In the genomic region with DNA sequence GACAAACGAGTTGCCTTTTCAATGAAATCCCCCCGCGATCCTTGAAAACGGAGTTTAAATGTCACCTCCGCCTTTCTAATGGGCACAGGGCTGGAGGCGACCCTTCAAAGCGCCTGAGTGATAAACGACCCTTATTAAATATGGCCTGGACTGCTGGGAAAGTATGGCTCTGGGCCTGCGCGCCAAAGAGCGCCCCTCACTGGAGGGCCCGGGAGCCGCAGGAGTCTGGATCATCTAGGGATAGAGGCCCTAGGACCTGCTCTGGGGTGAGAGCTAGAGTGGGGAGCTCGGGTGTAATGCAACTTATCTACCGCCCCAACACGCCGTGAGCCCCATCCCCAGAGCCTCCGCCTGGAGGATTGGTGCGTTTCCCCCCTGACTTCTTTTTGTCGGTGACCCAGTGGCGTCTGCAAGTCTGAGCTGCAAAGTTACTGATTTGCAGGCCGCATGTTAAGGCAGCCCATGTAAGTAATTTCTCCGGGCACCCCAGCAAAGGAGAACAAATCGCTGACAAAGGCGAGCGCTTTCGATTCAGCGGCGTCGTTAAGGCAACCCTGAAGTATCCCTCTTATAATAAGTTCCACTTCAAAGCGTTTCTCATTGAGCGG, we compare ENCODE assay signal across 8 mouse cellular contexts. TPM values are rescaled to one million over a fixed set of nuclear protein-coding genes. Genes with fewer than 3 reads are reported as not detected.
DNase-seq lines count a peak whose midpoint lies in the region; ATAC-seq and TF ChIP-seq lines count a peak whose summit lies in the region.

No protein-coding gene starts in this region.

- no peak for TF ChIP-seq EP300 in heart, adult 2 months (IDR thresholded peaks at IDR 0.05; ENCODE audit: insufficient read depth, low read depth, low read length)

- no peak for ATAC-seq in embryonic facial prominence, embryonic 13.5 days (ENCODE audit: insufficient number of reproducible peaks, insufficient read depth, low FRiP score, low TSS enrichment, low read depth)
- peak; percentile 55 for ATAC-seq in kidney, embryonic 15.5 days (replicated peaks; ENCODE audit: low FRiP score)
- ATAC-seq in midbrain, embryonic 11.5 days (ENCODE audit: low FRiP score), result peak; percentile 75

- in situ Hi-C loops in ES-E14 (cut with MboI; ENCODE audit: low sequenced_read_pairs in 2 of 2, unreplicated experiment in 2 of 2), result no loop called here

- intact Hi-C loops in heart, adult 2 months (cut with DNase I), result no loop called here
- intact Hi-C loops in heart, postnatal 14 days (cut with DNase I), result no loop called here

- no peaks in the 10 kb centered on the region for H3K9me3 ChIP-seq in ES-E14 (ENCODE audit: control insufficient read depth, insufficient read depth, low read depth, low read length)
- no peaks in the 10 kb centered on the region for H3K9me3 ChIP-seq in embryonic facial prominence, embryonic 13.5 days
- no peaks in the 10 kb centered on the region for H3K9me3 ChIP-seq in kidney, embryonic 15.5 days (replicated peaks)
- H3K9me3 ChIP-seq in midbrain, embryonic 11.5 days (ENCODE audit: control insufficient read depth, low read length), result no peaks in the 10 kb centered on the region

- WGBS in heart, adult 2 months, result 19% methylated on average over 32 of the region's 32 CpGs
- WGBS in embryonic facial prominence, embryonic 13.5 days, result 4% methylated on average over 32 of the region's 32 CpGs
- WGBS in kidney, embryonic 15.5 days, result 3% methylated on average over 32 of the region's 32 CpGs
- WGBS in midbrain, embryonic 11.5 days, result 2% methylated on average over 32 of the region's 32 CpGs

- H3K9ac ChIP-seq in heart, adult 2 months (ENCODE audit: low read depth, low read length), result no peak overlapping the region
- H3K9ac ChIP-seq in ES-E14 (ENCODE audit: insufficient read depth, low read depth, low read length, poor library complexity, severe bottlenecking), result peak overlapping the region; percentile 16; the same call in 1 of the 2 replicates
- no peak overlapping the region for H3K9ac ChIP-seq in embryonic facial prominence, embryonic 13.5 days
- no peak overlapping the region for H3K9ac ChIP-seq in kidney, embryonic 15.5 days
- peak overlapping the region; percentile 39 for H3K9ac ChIP-seq in midbrain, embryonic 11.5 days (ENCODE audit: low read length)

- H3K79me2 ChIP-seq in heart, adult 2 months (replicated peaks; ENCODE audit: control insufficient read depth, insufficient read depth, low read length), result no peaks in the 10 kb centered on the region

- H3K36me3 ChIP-seq in heart, adult 2 months (ENCODE audit: control insufficient read depth, insufficient read depth, low read length), result no peaks in the 10 kb centered on the region
- no peaks in the 10 kb centered on the region; the same call in 1 of the 2 replicates for H3K36me3 ChIP-seq in ES-E14 (ENCODE audit: control insufficient read depth, insufficient read depth, low read length, poor library complexity, severe bottlenecking)
- H3K36me3 ChIP-seq in embryonic facial prominence, embryonic 13.5 days, result no peaks in the 10 kb centered on the region
- no peaks in the 10 kb centered on the region for H3K36me3 ChIP-seq in kidney, embryonic 15.5 days
- no peaks in the 10 kb centered on the region for H3K36me3 ChIP-seq in midbrain, embryonic 11.5 days (ENCODE audit: control insufficient read depth, insufficient read depth, low read length)

- no peak for TF ChIP-seq POLR2A in heart, adult 2 months (IDR thresholded peaks at IDR 0.05; ENCODE audit: insufficient read depth, low read depth, low read length)

- H3K4me1 ChIP-seq in heart, adult 2 months (ENCODE audit: control insufficient read depth, insufficient read depth, low read length), result no peaks in the 10 kb centered on the region
- peaks cover 2% of the 10 kb centered on the region in 2 experiments; a peak in 3 of 4 replicates for H3K4me1 ChIP-seq in ES-E14 (ENCODE audit: control insufficient read depth in 2 of 2, insufficient read depth in 2 of 2, low read length in 2 of 2, poor library complexity in 1 of 2)
- peaks cover 35% of the 10 kb centered on the region for H3K4me1 ChIP-seq in embryonic facial prominence, embryonic 13.5 days
- H3K4me1 ChIP-seq in kidney, embryonic 15.5 days, result peaks cover 26% of the 10 kb centered on the region
- peaks cover 57% of the 10 kb centered on the region for H3K4me1 ChIP-seq in midbrain, embryonic 11.5 days (ENCODE audit: control insufficient read depth, insufficient read depth, low read length)

- H3K4me2 ChIP-seq in embryonic facial prominence, embryonic 13.5 days, result peak overlapping the region; percentile 60
- H3K4me2 ChIP-seq in kidney, embryonic 15.5 days, result peak overlapping the region; percentile 55
- H3K4me2 ChIP-seq in midbrain, embryonic 11.5 days, result peak overlapping the region; percentile 41

- H3K27me3 ChIP-seq in heart, adult 2 months (ENCODE audit: control insufficient read depth, insufficient read depth, low read length), result peaks cover 17% of the 10 kb centered on the region
- peaks cover 71% of the 10 kb centered on the region for H3K27me3 ChIP-seq in embryonic facial prominence, embryonic 13.5 days
- peaks cover 86% of the 10 kb centered on the region for H3K27me3 ChIP-seq in kidney, embryonic 15.5 days
- peaks cover 45% of the 10 kb centered on the region for H3K27me3 ChIP-seq in midbrain, embryonic 11.5 days (ENCODE audit: control insufficient read depth, insufficient read depth, low read length)

- TF ChIP-seq CTCF in heart, adult 2 months (IDR thresholded peaks at IDR 0.05), result 0 out of 2 replicates have a peak, but pooled peaks have one; percentile 2

- no peak overlapping the region for H3K27ac ChIP-seq in heart, adult 2 months
- no peak overlapping the region for H3K27ac ChIP-seq in ES-E14 (ENCODE audit: insufficient read depth, low read depth, low read length, poor library complexity, severe bottlenecking)
- H3K27ac ChIP-seq in embryonic facial prominence, embryonic 13.5 days, result no peak overlapping the region
- no peak overlapping the region for H3K27ac ChIP-seq in kidney, embryonic 15.5 days
- H3K27ac ChIP-seq in midbrain, embryonic 11.5 days (ENCODE audit: low read depth, low read length), result peak overlapping the region; percentile 85

- no peak overlapping the region for H3K4me3 ChIP-seq in heart, adult 2 months
- H3K4me3 ChIP-seq in ES-E14 (ENCODE audit: insufficient read depth in 1 of 2, low read depth in 1 of 2, low read length in 2 of 2, poor library complexity in 1 of 2, severe bottlenecking in 1 of 2), result peak overlapping the region; percentile 6 to 23; a peak in 3 of 4 replicates
- peak overlapping the region; percentile 33 for H3K4me3 ChIP-seq in embryonic facial prominence, embryonic 13.5 days
- peak overlapping the region; percentile 30 for H3K4me3 ChIP-seq in kidney, embryonic 15.5 days (replicated peaks)
- H3K4me3 ChIP-seq in midbrain, embryonic 11.5 days (ENCODE audit: low read depth, low read length), result peak overlapping the region; percentile 9; the same call in 1 of the 2 replicates

- DNase-seq in heart, adult 2 months, result no peak
- DNase-seq in heart, postnatal 14 days, result no peak
- no peak for DNase-seq in ES-E14 (ENCODE audit: low read depth, low spot score)
- DNase-seq in midbrain, embryonic 11.5 days (ENCODE audit: low spot score, missing footprints), result peak; percentile 98
- DNase-seq in Muller cell, postnatal 12 days (ENCODE audit: inconsistent ontology term), result no peak
- DNase-seq in spleen, postnatal 36 days (ENCODE audit: low spot score in 2 of 2), result no peak

TF ChIP-seq in ES-E14, 5 proteins besides CTCF, POLR2A, EP300 and RAD21:
- no peak for TF ChIP-seq HCFC1 (IDR thresholded peaks at IDR 0.05; ENCODE audit: borderline replicate concordance, insufficient read depth, low read length)
- no peak for TF ChIP-seq MAFK (IDR thresholded peaks at IDR 0.05; ENCODE audit: insufficient read depth, low read depth, low read length)
- TF ChIP-seq CHD2 (IDR thresholded peaks at IDR 0.05; ENCODE audit: low read depth, low read length), result no peak
- no peak for TF ChIP-seq ZNF384 (IDR thresholded peaks at IDR 0.05; ENCODE audit: low read depth, low read length)
- TF ChIP-seq ZC3H11A (IDR thresholded peaks at IDR 0.05; ENCODE audit: borderline replicate concordance, low read depth, low read length), result no peak
TF ChIP-seq in ES-E14: peak in this region for 0.

RNA-seq across cellular contexts. Expression of gene Gm5089, which starts 2.6 kb away (rescaled TPM):
- not detected for total RNA-seq in heart, adult 2 months (2021)
- polyA plus RNA-seq in heart, adult 2 months (2012; rRNA removed), result not detected in 2 replicates
- not detected for total RNA-seq in heart, postnatal 14 days (2021)
- 0.21 and 0.31 TPM in 2 replicates for total RNA-seq in ES-E14 (2012; rRNA removed)
- 0.22 and 0.59 TPM in 2 replicates for polyA plus RNA-seq in embryonic facial prominence, embryonic 13.5 days (2015; fragmentation: Nextera tagmentation; extraction: Ambion mirVana)
- 0.10 TPM in 1 of 2 replicates, not detected in the other for polyA plus RNA-seq in kidney, embryonic 15.5 days (2015; fragmentation: Nextera tagmentation; extraction: Ambion mirVana)
- 0.62 and 0.64 TPM in 2 replicates for polyA plus RNA-seq in midbrain, embryonic 11.5 days (2014; fragmentation: Nextera tagmentation; extraction: Ambion mirVana)

RNA-seq across cellular contexts. Expression of gene Zic5, which starts 12.0 kb away (rescaled TPM):
- total RNA-seq in heart, adult 2 months (2021), result not detected
- polyA plus RNA-seq in heart, adult 2 months (2012; rRNA removed), result not detected in 2 replicates
- total RNA-seq in heart, postnatal 14 days (2021), result not detected
- total RNA-seq in ES-E14 (2012; rRNA removed), result 15.2 and 29.7 TPM in 2 replicates
- polyA plus RNA-seq in embryonic facial prominence, embryonic 13.5 days (2015; fragmentation: Nextera tagmentation; extraction: Ambion mirVana), result 0.20 and 0.22 TPM in 2 replicates
- polyA plus RNA-seq in kidney, embryonic 15.5 days (2015; fragmentation: Nextera tagmentation; extraction: Ambion mirVana), result 0.13 TPM in 1 of 2 replicates, not detected in the other
- 14.6 and 15.8 TPM in 2 replicates for polyA plus RNA-seq in midbrain, embryonic 11.5 days (2014; fragmentation: Nextera tagmentation; extraction: Ambion mirVana)

RNA-seq across cellular contexts. Expression of gene Zic2, which starts 21.7 kb away (rescaled TPM):
- not detected for total RNA-seq in heart, adult 2 months (2021)
- polyA plus RNA-seq in heart, adult 2 months (2012; rRNA removed), result 0.31 TPM in 1 of 2 replicates, not detected in the other
- under 1 TPM in 1 of 2 experiments, not detected in 1; 0.22 TPM for total RNA-seq in heart, postnatal 14 days (2021)
- total RNA-seq in ES-E14 (2012; rRNA removed), result 17.3 and 22.1 TPM in 2 replicates
- polyA plus RNA-seq in embryonic facial prominence, embryonic 13.5 days (2015; fragmentation: Nextera tagmentation; extraction: Ambion mirVana), result 0.35 and 0.48 TPM in 2 replicates
- polyA plus RNA-seq in kidney, embryonic 15.5 days (2015; fragmentation: Nextera tagmentation; extraction: Ambion mirVana), result not detected in 2 replicates
- 5.8 and 6.3 TPM in 2 replicates for polyA plus RNA-seq in midbrain, embryonic 11.5 days (2014; fragmentation: Nextera tagmentation; extraction: Ambion mirVana)

RNA-seq across cellular contexts. Expression of gene Gm10837, which starts 36.9 kb away (rescaled TPM):
- not detected for total RNA-seq in heart, adult 2 months (2021)
- not detected in 2 replicates for polyA plus RNA-seq in heart, adult 2 months (2012; rRNA removed)
- not detected for total RNA-seq in heart, postnatal 14 days (2021)
- total RNA-seq in ES-E14 (2012; rRNA removed), result not detected in 2 replicates
- not detected in 2 replicates for polyA plus RNA-seq in embryonic facial prominence, embryonic 13.5 days (2015; fragmentation: Nextera tagmentation; extraction: Ambion mirVana)
- not detected in 2 replicates for polyA plus RNA-seq in kidney, embryonic 15.5 days (2015; fragmentation: Nextera tagmentation; extraction: Ambion mirVana)
- 0.41 and 0.45 TPM in 2 replicates for polyA plus RNA-seq in midbrain, embryonic 11.5 days (2014; fragmentation: Nextera tagmentation; extraction: Ambion mirVana)

Comparison
In these comparisons a context has a peak if more than half of its experiments do, and no peak if none do; other contexts are left out.
1. H3K9ac ChIP-seq: peak in ES-E14 (single experiment) and midbrain, embryonic 11.5 days (single experiment); none in heart, adult 2 months (single experiment), embryonic facial prominence, embryonic 13.5 days (single experiment) and kidney, embryonic 15.5 days (single experiment).
2. RNA of gene Zic5, which starts 12.0 kb away (polyA plus RNA-seq): 14.6 to 15.8 TPM in midbrain, embryonic 11.5 days; 0.20 to 0.22 TPM in embryonic facial prominence, embryonic 13.5 days, 0.13 TPM in kidney, embryonic 15.5 days and not detected in heart, adult 2 months; every median in the first group is over 10 times any median in the second.
3. Peak in every context shown above with its lines, with median percentiles within 50 percentile points of each other: H3K4me2 ChIP-seq.